Mouse (Mus musculus) E14TG2a.4 (cell line): Measurements from ENCODE around the gene Kansl1.

Experiments
- CTCF ChIP-seq: conservative IDR thresholded peaks from 2 replicates; pipeline ENCODE4 v1.5.1; 2014; ENCODE audit warnings: low read length
- POU5F1 ChIP-seq: IDR thresholded peaks from 2 replicates; pipeline ENCODE4 v1.6.1; 2014; ENCODE audit warnings: low read length, borderline replicate concordance

DNA sequence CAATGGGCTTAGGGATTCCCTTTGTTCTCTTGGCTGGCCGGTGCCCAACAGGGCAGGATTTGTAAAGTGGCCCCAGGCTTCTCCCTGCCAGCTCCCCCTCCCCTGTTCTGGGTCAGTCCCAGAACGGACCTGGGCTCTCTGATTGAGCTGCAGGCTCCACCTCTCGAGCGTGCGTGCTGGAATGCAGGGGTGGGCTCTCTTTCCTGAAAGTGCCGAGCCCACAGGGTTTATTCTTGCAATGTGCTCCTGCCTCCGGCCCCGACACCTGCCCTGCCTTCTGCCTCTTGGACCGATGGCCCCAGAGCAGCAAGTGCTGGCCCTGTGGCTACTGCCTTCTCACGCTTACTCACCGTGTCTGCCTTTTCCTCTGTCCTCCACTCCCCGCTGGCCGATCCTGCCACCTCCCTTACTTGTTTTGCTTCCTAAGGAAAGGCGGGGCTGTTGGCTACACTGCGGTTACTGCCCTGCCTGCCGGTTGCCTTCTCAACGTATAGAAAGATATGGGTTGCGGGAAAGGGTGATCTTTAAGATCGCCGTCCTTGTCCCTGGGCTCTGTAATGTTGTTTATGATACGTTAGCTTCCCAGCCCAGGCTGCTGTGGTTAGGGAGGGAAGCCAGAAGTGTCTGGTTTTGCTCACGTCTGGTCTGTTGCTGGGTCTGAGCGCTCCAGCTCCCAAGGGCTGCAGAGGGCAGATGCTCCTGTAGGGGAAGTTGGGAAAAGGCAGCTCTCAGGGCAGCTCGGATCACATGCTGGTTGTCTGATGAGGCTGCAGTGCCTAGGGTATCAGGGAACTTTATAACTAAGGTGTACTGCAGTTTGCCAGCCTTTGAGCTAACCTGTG is 149.5 kb downstream of the Kansl1 start:
- TF ChIP-seq POU5F1 = no peak
- no peak for TF ChIP-seq CTCF
